Mouse (Mus musculus): ENCODE data around the gene Olfr547.

Olfr547 gene

DNA sequence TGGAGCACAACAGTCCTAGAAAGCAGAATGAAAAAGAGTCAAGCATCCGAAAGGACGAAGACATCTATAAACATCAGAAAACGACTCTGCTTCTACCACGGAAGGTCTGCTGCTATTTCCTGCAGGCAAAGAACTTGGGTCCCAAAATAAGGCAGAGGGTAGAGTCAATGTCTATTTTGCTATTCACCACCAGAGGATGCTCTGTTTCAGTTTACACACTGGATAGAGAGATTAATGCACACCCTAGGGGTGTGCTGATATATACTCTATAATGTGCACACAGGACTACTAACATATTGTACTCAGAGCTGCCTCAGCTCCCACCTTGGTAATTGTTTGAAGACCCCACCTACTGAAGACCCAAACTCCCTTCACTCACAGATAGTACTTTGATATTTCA, 31.7 kb downstream of the Olfr547 start:
- no peak for DNase-seq (ENCODE audit: low spot score in 2 of 2)

DNA sequence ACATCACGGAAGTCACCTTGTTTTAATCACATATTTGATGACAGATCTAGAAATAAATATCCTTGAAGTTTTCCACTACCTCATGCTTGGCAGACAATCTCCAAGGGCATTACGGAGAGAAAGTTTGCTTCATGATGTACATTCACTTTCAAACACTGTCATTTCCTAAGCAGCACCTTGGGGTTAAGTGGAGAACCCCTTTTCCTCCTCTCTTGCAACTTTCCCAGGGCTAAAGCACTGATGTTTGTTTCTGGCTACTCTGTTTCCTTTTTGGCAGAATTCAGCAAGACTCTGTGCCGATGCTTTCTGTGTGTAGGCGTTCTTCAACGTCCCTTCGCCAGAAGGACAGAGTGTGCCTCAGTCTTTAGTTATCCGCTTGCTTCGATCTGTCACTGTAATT, 36.6 kb downstream of the Olfr547 start, which contains the start of gene Olfr550:
TSS of gene Olfr550 (plus strand) at position 301 of the 400 bp plus-strand sequence.
- no peak for DNase-seq (ENCODE audit: low spot score in 2 of 2)

DNA sequence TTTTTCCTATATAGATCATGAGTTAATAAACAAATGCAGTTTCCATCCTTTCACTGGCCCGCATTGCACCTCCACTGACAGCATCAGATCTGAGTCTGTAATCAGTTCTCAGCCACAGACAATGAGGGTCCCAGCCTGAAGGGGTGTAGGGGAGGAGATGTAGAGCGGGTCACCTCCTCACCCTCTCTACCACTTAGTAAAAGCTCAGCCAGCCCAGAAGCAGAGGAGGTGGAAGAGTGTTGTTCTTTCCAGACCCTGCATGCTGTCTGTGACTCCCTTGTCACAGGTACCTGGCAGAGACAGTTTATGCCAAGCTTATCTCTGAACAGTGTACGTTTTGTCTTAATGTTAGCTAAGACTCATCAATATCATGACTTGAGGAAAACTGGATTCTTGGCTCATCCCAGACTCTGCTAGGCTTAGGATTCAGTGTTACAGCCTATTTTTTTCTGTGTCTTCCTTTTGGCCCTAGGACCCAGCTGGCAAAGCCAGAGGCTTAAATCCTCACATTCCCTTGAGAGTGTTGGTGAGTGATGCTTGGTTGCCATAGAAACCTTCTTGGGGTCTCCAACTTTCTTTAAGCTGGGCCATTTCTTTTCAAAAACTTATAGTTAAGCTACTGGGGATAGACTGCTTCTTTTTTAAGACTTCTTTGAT, 38.8 kb downstream of the Olfr547 start:
- no peak for DNase-seq (ENCODE audit: low spot score in 2 of 2)

GRCm38 (mm10) chr7:102575998-102576397, 41.4 kb downstream of the Olfr547 start:
- DNase-seq (ENCODE audit: low spot score in 2 of 2), result no peak

Data from urinary bladder, postnatal 4 days (tissue).